Mouse (Mus musculus): ENCODE measurements around the gene Mau2.
A peak's percentile ranks its signal among the peaks of the same experiment; 100 is the strongest.

The Mau2 gene

DNA sequence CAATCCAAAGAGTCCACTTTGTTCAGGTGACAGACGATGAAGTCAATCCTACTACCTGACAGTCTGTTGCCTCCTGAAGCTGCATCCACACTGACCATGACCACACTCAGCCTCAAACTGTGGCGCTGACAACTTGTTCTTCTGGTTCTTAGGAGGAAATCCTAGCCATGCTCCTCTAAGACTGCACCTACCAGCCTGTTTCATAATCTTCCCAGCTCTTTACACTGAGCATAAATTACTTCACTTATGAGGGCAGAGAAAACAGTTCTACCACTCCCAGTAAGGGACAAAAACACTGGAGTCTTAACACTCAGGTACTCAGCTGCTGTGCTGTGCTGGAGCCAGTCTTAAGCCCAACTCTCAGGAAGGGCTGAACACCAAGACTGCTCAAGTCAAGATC is 71.7 kb downstream of the Mau2 start:
- DNase-seq = peak; percentile 52

DNA sequence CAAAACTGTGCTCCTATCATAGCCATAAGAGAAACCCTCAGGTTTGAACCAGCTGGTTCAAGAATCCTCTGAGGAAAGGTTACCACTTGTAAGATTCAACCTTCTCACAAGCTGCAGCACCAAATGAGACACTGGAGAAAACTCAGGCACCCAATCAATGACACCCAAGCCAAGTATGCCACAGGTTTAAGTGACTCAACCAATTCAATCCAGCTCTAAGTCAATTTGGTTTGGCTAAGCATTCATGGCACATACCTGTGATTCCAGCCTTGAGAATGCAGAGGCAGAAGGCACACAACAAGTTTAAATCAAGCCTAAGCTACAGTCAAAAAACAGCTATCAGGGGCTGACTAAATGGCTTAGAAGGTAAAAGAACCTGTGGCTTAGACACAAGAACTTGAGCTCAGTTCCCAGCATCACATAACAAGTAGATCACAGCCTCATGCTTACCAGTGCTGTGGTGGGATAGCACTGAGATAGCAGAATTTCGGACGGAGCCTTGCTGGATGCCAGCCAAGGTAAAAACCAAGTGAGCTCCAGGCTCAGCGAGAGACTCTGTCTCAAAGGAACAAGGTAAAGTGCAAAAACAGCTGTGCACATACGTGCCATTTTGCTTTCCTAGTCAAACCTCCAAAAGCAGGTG is 75.1 kb downstream of the Mau2 start:
- DNase-seq = no peak

All from lung, postnatal 36 days (tissue).